Mouse (Mus musculus) erythroblast, embryonic 14.5 days (primary cell): ENCODE measurements at regions not wholly inside any gene's neighbourhood (a gene's known extent, or its start where the extent isn't known, plus 50 kb on each side); places are given as distances from the start of the nearest gene placed in this dataset.

Source experiments
- GATA1 ChIP-seq: IDR thresholded peaks from 2 replicates; pipeline ENCODE4 v1.6.1; 2012; ENCODE audit warnings: low read length, inconsistent platforms, mixed read lengths
- TAL1 ChIP-seq: IDR thresholded peaks from 3 replicates; pipeline ENCODE4 v1.6.1; 2012; ENCODE audit warnings: low read length, inconsistent platforms, mixed read lengths

- TF ChIP-seq GATA1 (no peak), TAL1 (no peak)
Observed at GRCm38 (mm10) chr4:106049880-106050279, 260.2 kb downstream of the Gm12728 start.
